In the genomic region with DNA sequence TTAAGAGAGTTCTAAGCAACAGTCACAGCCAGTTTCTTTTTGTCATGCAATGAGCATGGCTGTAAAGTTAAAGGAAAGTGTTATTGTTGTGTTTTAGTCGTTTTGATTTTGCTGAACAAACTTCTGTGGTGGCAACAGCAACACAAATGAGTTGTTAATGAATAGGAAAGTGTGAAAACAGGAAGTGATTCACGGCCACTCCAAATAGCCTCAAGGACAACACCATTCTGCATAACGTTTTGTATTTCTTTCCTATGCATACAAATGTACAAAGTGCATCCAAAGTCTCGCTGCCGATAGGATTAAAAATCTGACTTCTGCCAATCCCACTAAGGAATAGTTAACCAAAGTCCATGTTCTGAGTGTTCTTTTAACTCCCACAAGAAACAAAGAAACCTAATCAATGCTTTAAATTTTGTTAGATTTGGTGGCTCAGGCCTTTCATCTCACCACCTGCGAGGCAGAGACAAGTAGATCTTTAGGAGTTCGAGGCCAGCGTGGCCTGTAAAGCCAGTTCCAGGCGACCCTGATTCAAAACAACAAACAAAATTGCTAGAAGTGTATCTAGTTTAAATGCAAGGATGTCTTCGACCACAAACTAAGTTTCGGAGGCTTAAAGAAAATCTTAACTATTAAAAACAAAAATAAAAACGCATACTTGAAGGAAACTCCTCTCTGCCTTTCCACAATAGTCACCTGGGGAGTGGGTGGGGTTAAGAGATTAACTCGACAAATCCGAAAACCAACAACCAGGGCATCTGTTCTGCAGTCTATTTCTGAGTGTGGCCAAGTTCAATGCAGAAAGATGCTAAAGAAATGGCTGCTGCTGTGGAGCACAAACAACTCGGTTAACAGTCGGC, we compare ENCODE assay signal across 8 mouse cellular contexts. TPM values are rescaled to one million over a fixed set of nuclear protein-coding genes. Genes with fewer than 3 reads are reported as not detected.
DNase-seq lines count a peak whose midpoint lies in the region; ATAC-seq lines count a peak whose summit lies in the region.

No protein-coding gene starts in this region.

- H3K4me1 ChIP-seq in embryonic facial prominence, embryonic 12.5 days, result peaks cover 5% of the 10 kb centered on the region; the same call in 1 of the 2 replicates
- H3K4me1 ChIP-seq in intestine, embryonic 14.5 days (replicated peaks; ENCODE audit: control insufficient read depth, insufficient read depth, low read length), result no peaks in the 10 kb centered on the region
- peaks cover 17% of the 10 kb centered on the region for H3K4me1 ChIP-seq in midbrain, embryonic 13.5 days (replicated peaks)

- peak overlapping the region; percentile 78 for H3K9ac ChIP-seq in embryonic facial prominence, embryonic 12.5 days
- H3K9ac ChIP-seq in intestine, embryonic 14.5 days (ENCODE audit: low read length), result peak overlapping the region; percentile 82
- peak overlapping the region; percentile 81 for H3K9ac ChIP-seq in midbrain, embryonic 13.5 days (replicated peaks)

- H3K9me3 ChIP-seq in embryonic facial prominence, embryonic 12.5 days, result no peaks in the 10 kb centered on the region
- no peaks in the 10 kb centered on the region for H3K9me3 ChIP-seq in intestine, embryonic 14.5 days (ENCODE audit: control insufficient read depth, low read length)
- no peaks in the 10 kb centered on the region for H3K9me3 ChIP-seq in midbrain, embryonic 13.5 days

- H3K27ac ChIP-seq in embryonic facial prominence, embryonic 12.5 days, result no peak overlapping the region
- H3K27ac ChIP-seq in intestine, embryonic 14.5 days (ENCODE audit: low read depth), result peak overlapping the region; percentile 33; the same call in 1 of the 2 replicates
- peak overlapping the region; percentile 81 for H3K27ac ChIP-seq in midbrain, embryonic 13.5 days

- H3K4me2 ChIP-seq in embryonic facial prominence, embryonic 12.5 days (replicated peaks), result peak overlapping the region; percentile 53
- peak overlapping the region; percentile 59 for H3K4me2 ChIP-seq in intestine, embryonic 14.5 days (ENCODE audit: low read length)
- peak overlapping the region; percentile 62 for H3K4me2 ChIP-seq in midbrain, embryonic 13.5 days (replicated peaks)

- peaks cover 15% of the 10 kb centered on the region for H3K36me3 ChIP-seq in embryonic facial prominence, embryonic 12.5 days
- peaks cover 17% of the 10 kb centered on the region for H3K36me3 ChIP-seq in intestine, embryonic 14.5 days (ENCODE audit: control insufficient read depth, insufficient read depth, low read length)
- H3K36me3 ChIP-seq in midbrain, embryonic 13.5 days, result peaks cover 17% of the 10 kb centered on the region

- WGBS in embryonic facial prominence, embryonic 12.5 days, result 30% methylated on average over 16 of the region's 16 CpGs
- 24% methylated on average over 16 of the region's 16 CpGs for WGBS in intestine, embryonic 14.5 days
- 27% methylated on average over 16 of the region's 16 CpGs for WGBS in midbrain, embryonic 13.5 days

- no peaks in the 10 kb centered on the region for H3K27me3 ChIP-seq in embryonic facial prominence, embryonic 12.5 days
- no peaks in the 10 kb centered on the region for H3K27me3 ChIP-seq in intestine, embryonic 14.5 days (replicated peaks; ENCODE audit: control insufficient read depth, insufficient read depth, low read length)
- H3K27me3 ChIP-seq in midbrain, embryonic 13.5 days, result no peaks in the 10 kb centered on the region

- H3K4me3 ChIP-seq in embryonic facial prominence, embryonic 12.5 days, result peak overlapping the region; percentile 77
- peak overlapping the region; percentile 97 for H3K4me3 ChIP-seq in intestine, embryonic 14.5 days (ENCODE audit: low read depth, low read length)
- H3K4me3 ChIP-seq in midbrain, embryonic 13.5 days (replicated peaks), result peak overlapping the region; percentile 82

- peak; percentile 45 for DNase-seq in retina, embryonic 14.5 days (ENCODE audit: low spot score)
- DNase-seq in retina, postnatal 1 day, result no peak
- no peak for DNase-seq in intestine, embryonic 14.5 days (ENCODE audit: low spot score)
- no peak for DNase-seq in spleen, adult 12 weeks (ENCODE audit: low spot score)
- DNase-seq in cerebellum, adult 18-20 months, result no peak
- DNase-seq in layer of hippocampus, adult 18-20 months (ENCODE audit: low spot score in 2 of 2), result no peak

- no peak for ATAC-seq in embryonic facial prominence, embryonic 12.5 days (ENCODE audit: insufficient number of reproducible peaks, insufficient read depth, low FRiP score, low TSS enrichment)
- no peak; the same call in 1 of the 2 replicates for ATAC-seq in intestine, embryonic 14.5 days (replicated peaks; ENCODE audit: low FRiP score, low TSS enrichment, low read depth)
- ATAC-seq in midbrain, embryonic 13.5 days, result no peak

RNA-seq across cellular contexts. Expression of gene Ttc5, which starts 0.7 kb away (rescaled TPM):
- polyA plus RNA-seq in embryonic facial prominence, embryonic 12.5 days (2016; fragmentation: Nextera tagmentation; extraction: Ambion mirVana), result 95.2 and 96.7 TPM in 2 replicates
- 67.0 and 80.7 TPM in 2 replicates for polyA plus RNA-seq in intestine, embryonic 14.5 days (2014; fragmentation: Nextera tagmentation; extraction: Ambion mirVana)
- polyA plus RNA-seq in midbrain, embryonic 13.5 days (2015; fragmentation: Nextera tagmentation; extraction: Ambion mirVana), result 130 and 136 TPM in 2 replicates
- 10 to 100 TPM; 58.9 to 62.2 TPM for total RNA-seq in layer of hippocampus, adult 18-20 months (2021)

RNA-seq across cellular contexts. Expression of gene Ccnb1ip1, which starts 22.9 kb away (rescaled TPM):
- not detected in 2 replicates for polyA plus RNA-seq in embryonic facial prominence, embryonic 12.5 days (2016; fragmentation: Nextera tagmentation; extraction: Ambion mirVana)
- polyA plus RNA-seq in intestine, embryonic 14.5 days (2014; fragmentation: Nextera tagmentation; extraction: Ambion mirVana), result not detected in 2 replicates
- 0.11 TPM in 1 of 2 replicates, not detected in the other for polyA plus RNA-seq in midbrain, embryonic 13.5 days (2015; fragmentation: Nextera tagmentation; extraction: Ambion mirVana)
- not detected for total RNA-seq in layer of hippocampus, adult 18-20 months (2021)

RNA-seq across cellular contexts. Expression of gene Parp2, which starts 23.0 kb away (rescaled TPM):
- 63.8 and 67.6 TPM in 2 replicates for polyA plus RNA-seq in embryonic facial prominence, embryonic 12.5 days (2016; fragmentation: Nextera tagmentation; extraction: Ambion mirVana)
- 69.6 and 70.8 TPM in 2 replicates for polyA plus RNA-seq in intestine, embryonic 14.5 days (2014; fragmentation: Nextera tagmentation; extraction: Ambion mirVana)
- 48.4 and 50.6 TPM in 2 replicates for polyA plus RNA-seq in midbrain, embryonic 13.5 days (2015; fragmentation: Nextera tagmentation; extraction: Ambion mirVana)
- 10 to 100 TPM; 22.1 to 28.9 TPM for total RNA-seq in layer of hippocampus, adult 18-20 months (2021)

RNA-seq across cellular contexts. Expression of gene Olfr749, which starts 39.7 kb away (rescaled TPM):
- polyA plus RNA-seq in embryonic facial prominence, embryonic 12.5 days (2016; fragmentation: Nextera tagmentation; extraction: Ambion mirVana), result not detected in 2 replicates
- not detected in 2 replicates for polyA plus RNA-seq in intestine, embryonic 14.5 days (2014; fragmentation: Nextera tagmentation; extraction: Ambion mirVana)
- polyA plus RNA-seq in midbrain, embryonic 13.5 days (2015; fragmentation: Nextera tagmentation; extraction: Ambion mirVana), result not detected in 2 replicates
- not detected for total RNA-seq in layer of hippocampus, adult 18-20 months (2021)
